Mouse (Mus musculus): Measurements from ENCODE around the gene Trio.
A peak's percentile ranks its signal among the peaks of the same experiment; 100 is the strongest.

The Trio gene

GRCm38 (mm10) chr15:27772125-27772627, 253.5 kb downstream of the Trio start:
- no peak for DNase-seq (ENCODE audit: low spot score in 2 of 2)

- no peak for DNase-seq (ENCODE audit: low spot score in 2 of 2)
Observed at GRCm38 (mm10) chr15:27771581-27771980, 254.1 kb downstream of the Trio start.

- no peak for DNase-seq (ENCODE audit: low spot score in 2 of 2)
Observed at GRCm38 (mm10) chr15:27770513-27771196, 255.0 kb downstream of the Trio start.

- DNase-seq (ENCODE audit: low spot score in 2 of 2), result no peak
Observed at GRCm38 (mm10) chr15:27761416-27761815, 264.2 kb downstream of the Trio start.

- no peak for DNase-seq (ENCODE audit: low spot score in 2 of 2)
Observed at GRCm38 (mm10) chr15:27760655-27761054, 265.0 kb downstream of the Trio start.

DNA sequence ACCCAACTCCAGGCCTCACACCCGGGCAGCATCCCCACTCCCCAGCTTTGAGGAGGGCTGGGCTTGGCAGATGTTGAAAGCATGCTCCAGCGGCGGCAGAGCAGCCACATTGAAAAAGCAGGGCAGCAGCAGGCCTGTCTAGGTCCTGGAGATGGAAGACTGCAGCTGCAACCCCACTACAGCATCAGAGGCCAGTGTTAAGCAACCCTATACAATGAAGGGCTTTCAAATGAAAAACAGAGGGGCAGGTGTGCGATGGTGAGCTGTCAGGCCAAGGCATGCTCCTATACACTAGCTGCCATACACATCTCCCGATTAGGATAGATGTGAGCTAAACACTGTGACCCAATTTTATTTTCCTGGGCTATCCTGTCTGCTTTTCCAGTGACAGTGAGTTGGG, 265.8 kb downstream of the Trio start:
- DNase-seq (ENCODE audit: low spot score in 2 of 2), result no peak

GRCm38 (mm10) chr15:27758680-27759079, 267.0 kb downstream of the Trio start:
- no peak for DNase-seq (ENCODE audit: low spot score in 2 of 2)

- no peak for DNase-seq (ENCODE audit: low spot score in 2 of 2)
Observed at GRCm38 (mm10) chr15:27756426-27756825, 269.2 kb downstream of the Trio start.

DNA sequence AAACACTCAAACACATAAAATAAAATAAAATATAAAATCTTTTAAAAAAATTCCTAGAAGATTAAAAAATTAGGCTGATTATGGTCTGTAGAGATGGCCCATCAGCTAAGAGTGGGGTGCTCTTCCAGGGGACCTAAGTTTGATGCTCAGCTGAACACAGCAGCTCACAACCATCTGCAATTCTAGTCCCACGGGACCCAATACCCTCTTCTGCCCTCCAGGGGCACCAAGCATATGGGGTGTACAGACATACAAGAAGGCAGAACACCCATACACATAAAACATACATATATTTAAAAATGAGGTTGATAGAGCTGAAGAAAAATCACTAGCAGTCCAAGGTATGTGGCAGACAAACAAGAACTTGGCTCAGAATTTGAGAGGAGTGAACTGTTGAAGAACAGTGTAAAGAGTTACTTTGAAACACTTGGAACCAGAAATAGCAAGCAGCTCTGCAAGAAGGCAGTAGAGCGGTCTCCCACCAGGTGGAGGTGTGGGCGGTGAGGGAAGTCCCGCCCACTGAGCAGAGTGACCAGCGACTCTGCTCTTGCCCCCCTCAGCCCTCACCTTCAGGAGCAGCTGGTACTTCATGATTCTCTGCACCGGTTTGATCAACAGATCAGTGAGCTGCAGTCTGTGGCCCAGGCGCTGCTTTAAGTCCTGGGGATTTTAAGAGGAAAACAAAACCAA, 270.9 kb downstream of the Trio start:
- DNase-seq (ENCODE audit: low spot score in 2 of 2), result no peak

DNA sequence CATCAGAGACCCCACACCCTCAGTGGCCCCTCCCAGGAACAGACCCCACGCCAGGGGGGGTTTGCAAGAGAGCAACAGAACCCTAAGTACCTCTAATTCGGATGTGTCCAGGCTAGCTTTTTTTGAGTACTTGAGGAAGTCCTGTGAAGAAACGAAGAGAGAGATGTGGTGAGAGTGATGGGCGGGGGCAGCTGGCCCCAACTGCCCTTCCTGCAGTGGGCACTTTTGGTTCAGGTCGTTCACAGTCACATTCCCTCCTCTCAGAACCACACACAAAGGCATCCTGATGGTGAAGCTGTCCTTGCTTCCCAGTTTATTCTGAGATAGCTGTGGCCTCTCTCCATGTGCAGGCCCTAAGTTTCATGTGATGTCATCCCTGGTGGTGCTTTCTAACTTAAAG, 271.7 kb downstream of the Trio start:
- no peak for DNase-seq (ENCODE audit: low spot score in 2 of 2)

GRCm38 (mm10) chr15:27752677-27753342, 272.8 kb downstream of the Trio start:
- DNase-seq (ENCODE audit: low spot score in 2 of 2), result no peak

GRCm38 (mm10) chr15:27751612-27752405, 273.8 kb downstream of the Trio start:
- DNase-seq (ENCODE audit: low spot score in 2 of 2), result peak; percentile 50 to 51

DNA sequence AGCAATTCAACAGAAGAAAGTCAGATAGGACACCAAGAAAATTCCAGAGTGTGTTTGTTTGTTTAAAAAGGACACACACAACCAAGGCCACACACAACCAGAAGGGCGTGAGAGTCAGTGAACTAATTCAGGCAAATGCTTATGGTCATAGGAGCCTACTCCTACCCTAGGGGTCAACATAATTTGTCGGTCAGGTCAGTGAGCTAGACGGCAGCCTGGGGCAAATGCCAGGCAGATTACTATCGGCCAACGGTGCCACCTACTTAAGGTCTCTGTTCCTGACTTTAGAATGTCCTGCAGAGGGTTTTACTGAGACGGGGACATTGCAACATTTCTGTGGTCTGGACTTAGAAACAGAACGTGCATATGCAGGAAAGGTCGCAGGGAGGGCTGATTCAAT, 276.9 kb downstream of the Trio start:
- DNase-seq (ENCODE audit: low spot score in 2 of 2), result no peak

GRCm38 (mm10) chr15:27747512-27747911, 278.1 kb downstream of the Trio start:
- DNase-seq (ENCODE audit: low spot score in 2 of 2), result no peak

- no peak for DNase-seq (ENCODE audit: low spot score in 2 of 2)
Observed at GRCm38 (mm10) chr15:27744995-27745394, 280.7 kb downstream of the Trio start.

DNA sequence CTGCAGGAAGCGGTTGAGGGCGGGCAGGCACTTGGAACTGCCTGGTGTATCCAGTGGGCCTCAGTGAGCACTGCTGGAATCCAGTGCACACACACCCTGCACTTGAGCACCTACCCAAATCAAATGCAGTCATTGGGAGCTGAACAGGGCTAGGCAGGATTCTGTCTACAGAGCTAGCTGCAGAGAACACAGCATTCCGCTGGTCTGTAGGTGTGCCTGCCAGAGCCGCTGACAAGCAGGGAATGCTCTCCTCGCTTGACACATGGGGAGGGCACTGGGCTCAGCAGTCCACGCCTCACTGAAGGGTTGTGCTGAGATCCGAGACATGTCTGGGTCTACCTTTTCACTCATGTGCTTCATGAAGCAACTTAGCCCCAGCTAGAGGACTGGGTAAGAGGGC, 285.6 kb downstream of the Trio start:
- no peak for DNase-seq (ENCODE audit: low spot score in 2 of 2)

DNA sequence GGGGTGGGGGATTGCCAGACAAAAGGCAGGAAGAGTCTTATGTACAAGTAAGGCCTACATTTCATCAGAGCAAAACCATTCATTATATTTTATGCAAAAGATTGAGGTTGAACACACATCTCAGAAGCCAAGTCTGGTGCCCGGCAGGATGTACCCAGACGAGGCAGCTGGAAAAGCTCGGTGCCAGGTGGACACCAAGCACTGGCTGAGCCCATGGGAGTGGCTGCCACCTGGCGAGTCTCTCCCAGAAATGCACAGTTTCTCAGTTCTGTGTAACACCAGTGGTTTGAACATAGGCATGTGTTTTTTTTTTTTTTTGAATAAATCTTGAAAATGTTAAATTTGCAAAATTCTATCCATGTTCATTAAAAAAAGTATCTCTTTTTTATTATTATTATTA, 293.8 kb downstream of the Trio start:
- DNase-seq (ENCODE audit: low spot score in 2 of 2), result no peak

- DNase-seq (ENCODE audit: low spot score in 2 of 2), result no peak
Observed at GRCm38 (mm10) chr15:27726228-27726627, 299.4 kb downstream of the Trio start.

DNA sequence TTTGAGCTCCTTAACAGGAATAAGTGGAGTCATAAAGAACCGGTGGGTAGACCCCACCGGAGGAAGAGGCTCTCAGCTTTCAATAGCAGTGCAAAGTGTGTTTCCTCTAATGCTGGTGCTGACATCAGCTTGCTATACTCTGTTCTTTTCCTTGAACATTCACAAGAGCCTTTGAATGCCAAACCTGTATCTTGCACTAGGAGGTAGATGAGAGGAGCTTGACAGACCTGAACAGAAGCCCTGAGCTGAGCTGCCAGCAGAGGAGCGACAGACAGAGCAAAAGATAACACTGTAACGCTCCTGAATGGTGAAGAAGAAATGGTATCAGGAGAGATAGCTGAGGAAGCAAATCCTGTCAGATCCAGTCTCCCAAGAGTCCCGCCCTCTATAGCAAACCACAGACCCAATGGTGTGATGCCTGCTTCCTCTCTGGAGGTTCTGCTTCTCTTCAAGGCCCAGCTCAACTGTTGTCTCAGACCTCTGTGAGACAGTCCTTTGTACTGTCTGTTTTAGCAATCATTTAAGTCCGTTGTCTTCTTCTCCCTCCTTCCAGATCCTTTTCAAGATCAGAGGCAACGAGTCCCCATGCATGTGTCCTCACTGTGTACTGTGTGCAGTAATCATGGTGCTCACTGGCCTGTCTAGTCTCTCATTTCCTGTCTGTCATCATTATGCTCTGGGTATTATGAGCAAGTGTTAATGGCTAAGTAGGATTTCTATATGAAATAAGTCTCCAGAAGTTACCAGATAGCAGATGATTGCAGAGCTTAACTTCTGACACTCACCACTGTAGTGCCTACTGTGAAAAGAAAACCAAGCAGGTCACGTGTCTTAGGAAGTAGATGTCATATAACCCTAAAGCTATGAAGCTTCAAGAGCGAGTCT, 300.6 kb downstream of the Trio start:
- DNase-seq (ENCODE audit: low spot score in 2 of 2), result no peak

DNA sequence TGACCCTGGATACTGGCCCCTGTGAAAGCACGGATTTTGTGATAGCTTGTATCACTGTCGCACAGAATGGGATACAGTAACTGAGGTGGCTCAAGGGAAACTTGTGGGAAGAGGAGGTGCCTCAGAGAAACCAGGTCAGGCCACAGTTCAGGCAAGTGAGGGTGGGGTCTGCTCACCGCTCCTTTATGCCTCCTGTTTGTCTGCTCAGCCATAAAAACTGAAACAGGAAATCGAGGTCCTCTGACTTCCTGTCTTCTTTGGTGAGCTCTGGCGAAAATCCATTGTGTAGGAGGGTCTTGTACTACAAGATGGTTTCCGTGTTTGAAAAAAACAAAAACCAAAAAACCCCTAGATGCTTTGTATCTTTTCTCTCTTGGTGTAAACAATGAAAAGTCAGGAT, 301.4 kb downstream of the Trio start:
- DNase-seq (ENCODE audit: low spot score in 2 of 2), result no peak

GRCm38 (mm10) chr15:27723746-27724145, 301.9 kb downstream of the Trio start:
- no peak for DNase-seq (ENCODE audit: low spot score in 2 of 2)
